Mouse (Mus musculus) liver, adult 2 months (tissue): ENCODE data around the gene Rassf1.

ENCODE experiments used
- CTCF ChIP-seq: fragments of 200-500 bp; IDR thresholded peaks from 2 replicates; pipeline ENCODE4 v1.5.1; 2011; ENCODE audit warnings: low read depth, low read length, control low read depth
- POLR2A ChIP-seq: fragments of 200-500 bp; IDR thresholded peaks from 2 replicates; pipeline ENCODE4 v1.6.1; 2011; ENCODE audit warnings: low read length, control low read depth; ENCODE audit not compliant: insufficient read depth; ENCODE audit errors: extremely low read depth

- TF ChIP-seq CTCF (no peak), POLR2A (no peak)
Observed at GRCm38 (mm10) chr9:107581584-107581983, 30.2 kb downstream of the Rassf1 start.
